Mouse (Mus musculus) megakaryocyte, embryonic 14.5 days (primary cell): ENCODE data around the gene Elovl4. TPM values are rescaled to one million over a fixed set of nuclear protein-coding genes. Genes with fewer than 3 reads are reported as not detected.

Experiments
- H3K27me3 ChIP-seq: replicated peaks from 2 replicates; pipeline ENCODE3; 2012; ENCODE audit warnings: inconsistent platforms
- H3K36me3 ChIP-seq: replicated peaks from 2 replicates; pipeline ENCODE3; 2012; ENCODE audit warnings: low read length, inconsistent platforms, mixed read lengths
- H3K4me1 ChIP-seq: 2 replicates; pipeline ENCODE4 v1.6.1; 2012; ENCODE audit warnings: inconsistent platforms
- H3K4me3 ChIP-seq: replicated peaks from 2 replicates; pipeline ENCODE3; 2012; ENCODE audit warnings: moderate library complexity, mild to moderate bottlenecking, inconsistent platforms
- H3K9me3 ChIP-seq: 2 replicates; pipeline ENCODE4 v1.6.1; 2012; ENCODE audit warnings: inconsistent platforms
- FLI1 ChIP-seq: IDR thresholded peaks from 2 replicates; pipeline ENCODE4 v1.6.1; 2012; ENCODE audit warnings: low read length, inconsistent platforms, mixed read lengths
- GATA1 ChIP-seq: IDR thresholded peaks from 3 replicates; pipeline ENCODE4 v1.6.1; 2012; ENCODE audit warnings: mixed read lengths, low read length, inconsistent platforms, borderline replicate concordance
- polyA plus RNA-seq: library from polyadenylated mRNA; stranded (reverse); fragments of >175 nt; gene quantifications from 2 replicates; pipeline ENCODE4 v1.2.3, GENCODE M21; 2012; ENCODE audit warnings: low replicate concordance; ENCODE audit not compliant: insufficient read depth

Elovl4 gene
- not detected in 2 replicates for polyA plus RNA-seq

- Histone ChIP-seq H3K9me3 (no peaks in the 10 kb centered on the region), H3K27me3 (peaks cover 46% of the 10 kb centered on the region), H3K4me1 (peaks cover 19% of the 10 kb centered on the region), H3K36me3 (no peaks in the 10 kb centered on the region), H3K4me3 (peak within 1 kb of the TSS; percentile 92)
- no peak for TF ChIP-seq FLI1
- no peak for TF ChIP-seq GATA1
These were observed at the start of gene Elovl4 for GRCm38 (mm10) chr9:83805977-83806815. Elovl4 (minus strand) TSS chr9:83806277.

DNA sequence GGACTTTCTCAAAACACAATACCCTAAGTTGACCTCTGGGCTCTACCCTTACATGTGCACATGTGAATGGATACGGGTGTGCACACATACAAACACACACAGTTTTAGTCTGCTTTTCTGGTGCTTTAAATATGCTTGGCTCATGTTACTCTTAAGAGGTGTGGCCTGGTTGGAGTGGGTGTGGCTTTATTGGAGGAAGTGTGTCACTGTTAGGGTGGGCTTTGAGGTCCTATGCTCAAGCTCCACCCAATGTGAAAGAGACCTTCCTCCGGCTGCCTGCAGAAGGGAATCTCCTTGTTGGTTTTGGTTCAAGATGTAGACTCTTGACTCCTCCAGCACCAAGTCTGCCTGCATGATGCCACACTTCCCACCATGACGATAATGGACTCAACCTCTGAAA, 46.4 kb upstream of the Elovl4 start:
- Histone ChIP-seq H3K27me3 (no peaks in the 10 kb centered on the region), H3K36me3 (peaks cover 70% of the 10 kb centered on the region), H3K4me1 (no peaks in the 10 kb centered on the region), H3K9me3 (no peaks in the 10 kb centered on the region), H3K4me3 (no peak overlapping the region)
- TF ChIP-seq GATA1 (no peak), FLI1 (no peak)

DNA sequence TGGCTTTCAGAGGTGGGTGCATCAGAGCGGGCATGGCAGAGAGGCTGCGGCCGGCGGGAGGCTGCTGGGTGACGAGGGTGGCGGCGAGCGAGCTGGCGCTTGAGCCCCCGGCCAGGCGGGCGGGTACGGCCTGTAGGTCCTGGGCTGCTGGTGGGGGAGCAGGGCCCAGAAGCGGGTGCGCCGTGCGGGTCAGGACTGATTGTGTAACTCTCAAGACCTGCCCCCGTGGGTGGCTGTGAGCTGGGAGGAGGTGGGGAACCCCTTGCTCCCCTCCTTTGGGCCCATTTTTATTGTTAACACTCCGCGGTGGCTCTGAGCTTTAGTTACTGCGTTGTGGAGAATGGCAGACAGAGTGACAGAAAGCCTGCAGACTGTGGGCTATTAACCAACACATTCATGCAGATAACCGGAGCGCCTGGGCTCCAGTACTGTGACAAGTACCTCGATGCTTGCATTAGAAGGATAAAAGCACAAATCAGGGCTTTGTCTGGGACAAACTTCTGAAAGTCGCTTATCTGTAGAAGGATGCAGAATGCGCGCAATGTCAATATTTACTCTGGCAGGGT, 28.8 kb upstream of the Elovl4 start:
- H3K4me1 ChIP-seq = peaks cover 45% of the 10 kb centered on the region
- TF ChIP-seq FLI1 = no peak
- TF ChIP-seq GATA1 = no peak
- peaks cover 10% of the 10 kb centered on the region for H3K36me3 ChIP-seq
- peak overlapping the region; percentile 98 for H3K4me3 ChIP-seq
- no peaks in the 10 kb centered on the region for H3K9me3 ChIP-seq
- H3K27me3 ChIP-seq = no peaks in the 10 kb centered on the region

GRCm38 (mm10) chr9:83833811-83834747, 28.0 kb upstream of the Elovl4 start, which contains the start of gene Ttk:
Ttk (plus strand) TSS chr9:83834689.
- Histone ChIP-seq H3K36me3 (peaks cover 7% of the 10 kb centered on the region), H3K27me3 (no peaks in the 10 kb centered on the region), H3K4me1 (peaks cover 47% of the 10 kb centered on the region), H3K9me3 (no peaks in the 10 kb centered on the region), H3K4me3 (peak within 1 kb of the TSS; percentile 98)
- TF ChIP-seq FLI1 (peak; percentile 96; the same call in 1 of the 2 replicates), GATA1 (no peak)

GRCm38 (mm10) chr9:83831152-83831551, 25.1 kb upstream of the Elovl4 start:
- H3K36me3 ChIP-seq = no peaks in the 10 kb centered on the region
- no peak for TF ChIP-seq FLI1
- TF ChIP-seq GATA1 = no peak
- H3K27me3 ChIP-seq = no peaks in the 10 kb centered on the region
- H3K9me3 ChIP-seq = no peaks in the 10 kb centered on the region
- peak overlapping the region; percentile 67 for H3K4me3 ChIP-seq
- peaks cover 36% of the 10 kb centered on the region for H3K4me1 ChIP-seq

GRCm38 (mm10) chr9:83829896-83830295, 23.8 kb upstream of the Elovl4 start:
- no peak for TF ChIP-seq FLI1
- no peak for TF ChIP-seq GATA1
- Histone ChIP-seq H3K4me3 (no peak overlapping the region), H3K4me1 (peaks cover 29% of the 10 kb centered on the region)

GRCm38 (mm10) chr9:83822925-83823324, 16.8 kb upstream of the Elovl4 start:
- Histone ChIP-seq H3K4me3 (no peak overlapping the region), H3K9me3 (peaks cover 5% of the 10 kb centered on the region; the same call in 1 of the 2 replicates), H3K36me3 (no peaks in the 10 kb centered on the region), H3K27me3 (peaks cover 1% of the 10 kb centered on the region), H3K4me1 (no peaks in the 10 kb centered on the region)
- TF ChIP-seq GATA1 (no peak), FLI1 (no peak)

More at GRCm38 (mm10) chr9:83829896-83830295, 23.8 kb upstream of the Elovl4 start:
- H3K36me3 ChIP-seq = no peaks in the 10 kb centered on the region
- H3K27me3 ChIP-seq = no peaks in the 10 kb centered on the region
- peaks cover 5% of the 10 kb centered on the region; the same call in 1 of the 2 replicates for H3K9me3 ChIP-seq

DNA sequence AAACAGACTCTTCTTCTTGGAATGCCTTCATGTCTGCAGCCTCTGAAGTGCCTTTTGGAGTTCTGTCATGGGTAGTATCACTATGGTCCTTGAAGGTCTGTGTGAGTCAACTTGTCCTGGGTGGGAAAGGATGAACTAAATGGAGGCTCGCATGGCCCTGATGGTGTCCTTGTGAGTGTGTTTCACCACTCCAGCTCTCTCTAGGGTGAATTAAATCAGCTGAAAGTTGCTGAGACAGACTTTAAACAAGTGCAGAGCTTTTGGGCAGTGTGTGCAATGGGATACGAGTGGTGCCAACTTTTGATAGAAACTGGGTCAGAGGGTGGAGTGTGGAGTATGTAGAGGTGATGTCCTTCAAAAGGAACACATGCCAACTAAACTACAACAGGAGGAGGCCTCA, 14.9 kb upstream of the Elovl4 start:
- Histone ChIP-seq H3K9me3 (peaks cover 5% of the 10 kb centered on the region; the same call in 1 of the 2 replicates), H3K4me3 (no peak overlapping the region), H3K36me3 (no peaks in the 10 kb centered on the region), H3K27me3 (peaks cover 1% of the 10 kb centered on the region), H3K4me1 (no peaks in the 10 kb centered on the region)
- no peak for TF ChIP-seq GATA1
- TF ChIP-seq FLI1 = no peak

GRCm38 (mm10) chr9:83819188-83819587, 13.1 kb upstream of the Elovl4 start:
- Histone ChIP-seq H3K27me3 (peaks cover 1% of the 10 kb centered on the region), H3K4me1 (no peaks in the 10 kb centered on the region), H3K4me3 (no peak overlapping the region), H3K36me3 (no peaks in the 10 kb centered on the region), H3K9me3 (no peaks in the 10 kb centered on the region)
- TF ChIP-seq FLI1 (no peak), GATA1 (no peak)
